Mouse (Mus musculus): Measurements from ENCODE around the gene Osbpl11. TPM values are rescaled to one million over a fixed set of nuclear protein-coding genes. Genes with fewer than 3 reads are reported as not detected.
"Not testable (repeated sequence)": the region's sequence is repeated elsewhere in the genome, so short reads cannot be mapped to it uniquely, and the experiment has no call there.

Osbpl11 gene
- polyA plus RNA-seq, 1 experiment from 2014 or later: 14.3 TPM

DNA sequence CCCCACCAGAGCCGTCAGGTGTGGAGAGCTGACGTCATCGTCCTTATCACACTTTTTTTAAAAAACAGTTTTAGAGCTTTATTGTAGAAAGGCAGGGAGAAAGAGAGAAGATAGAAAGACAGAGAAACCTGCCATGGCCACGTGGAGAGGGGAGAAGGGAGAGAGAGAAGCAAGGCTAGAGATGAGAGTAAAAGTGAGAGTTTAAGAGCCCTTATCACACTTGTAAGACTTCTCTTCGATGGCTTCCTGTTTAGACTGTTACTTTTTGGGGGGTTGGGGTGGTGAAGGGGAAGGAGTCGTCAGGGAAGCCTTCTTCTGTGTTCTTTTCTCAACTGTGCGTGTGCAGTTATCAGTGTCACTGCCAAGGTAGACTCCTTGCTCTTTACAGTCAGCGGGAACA is 15.7 kb downstream of the Osbpl11 start:
- Histone ChIP-seq H3K4me3 (ENCODE audit: low read depth, low read length) (no peak overlapping the region), H3K27ac (ENCODE audit: low read depth, low read length) (no peak overlapping the region), H3K27me3 (replicated peaks; ENCODE audit: control insufficient read depth, insufficient read depth, low read length) (no peaks in the 10 kb centered on the region), H3K4me2 (ENCODE audit: low read length) (no peak overlapping the region), H3K9ac (ENCODE audit: low read length) (no peak overlapping the region), H3K9me3 (replicated peaks; ENCODE audit: control insufficient read depth, low read length) (no peaks in the 10 kb centered on the region), H3K4me1 (ENCODE audit: control insufficient read depth, insufficient read depth, low read length) (no peaks in the 10 kb centered on the region), H3K36me3 (ENCODE audit: control insufficient read depth, insufficient read depth, low read length) (peaks cover 33% of the 10 kb centered on the region)
- WGBS: 95% methylated on average over 8 of the region's 8 CpGs
- no peak for ATAC-seq
- DNase-seq (ENCODE audit: low spot score): no peak

DNA sequence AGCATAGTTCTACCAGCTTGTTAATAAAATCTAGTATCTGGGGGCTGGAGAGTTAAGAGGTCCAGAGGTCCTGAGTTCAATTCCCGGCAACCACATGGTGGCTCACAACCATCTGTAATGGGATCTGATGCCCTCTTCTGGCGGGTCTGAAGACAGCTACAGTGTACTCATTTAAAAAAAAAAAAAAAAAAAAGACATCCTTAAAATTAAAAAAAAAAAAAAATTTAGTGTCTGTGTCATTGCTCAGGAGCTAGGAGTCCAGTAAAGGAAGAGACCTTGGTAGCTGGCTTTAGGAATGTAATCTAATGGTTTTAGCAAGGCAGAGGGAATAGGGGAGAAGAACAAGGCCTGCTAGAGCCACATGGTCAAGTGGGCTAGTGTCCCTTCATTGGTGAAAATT is 25.9 kb downstream of the Osbpl11 start:
- 86% methylated on average over 2 of the region's 2 CpGs for WGBS
- Histone ChIP-seq H3K4me2 (ENCODE audit: low read length) (no peak overlapping the region), H3K36me3 (ENCODE audit: control insufficient read depth, insufficient read depth, low read length) (peaks cover 64% of the 10 kb centered on the region), H3K9ac (ENCODE audit: low read length) (no peak overlapping the region), H3K4me3 (ENCODE audit: low read depth, low read length) (no peak overlapping the region), H3K27ac (ENCODE audit: low read depth, low read length) (no peak overlapping the region), H3K27me3 (replicated peaks; ENCODE audit: control insufficient read depth, insufficient read depth, low read length) (no peaks in the 10 kb centered on the region), H3K9me3 (replicated peaks; ENCODE audit: control insufficient read depth, low read length) (no peaks in the 10 kb centered on the region), H3K4me1 (ENCODE audit: control insufficient read depth, insufficient read depth, low read length) (peaks cover under 1% of the 10 kb centered on the region; the same call in 1 of the 2 replicates)
- DNase-seq (ENCODE audit: low spot score): no peak
- no peak for ATAC-seq

DNA sequence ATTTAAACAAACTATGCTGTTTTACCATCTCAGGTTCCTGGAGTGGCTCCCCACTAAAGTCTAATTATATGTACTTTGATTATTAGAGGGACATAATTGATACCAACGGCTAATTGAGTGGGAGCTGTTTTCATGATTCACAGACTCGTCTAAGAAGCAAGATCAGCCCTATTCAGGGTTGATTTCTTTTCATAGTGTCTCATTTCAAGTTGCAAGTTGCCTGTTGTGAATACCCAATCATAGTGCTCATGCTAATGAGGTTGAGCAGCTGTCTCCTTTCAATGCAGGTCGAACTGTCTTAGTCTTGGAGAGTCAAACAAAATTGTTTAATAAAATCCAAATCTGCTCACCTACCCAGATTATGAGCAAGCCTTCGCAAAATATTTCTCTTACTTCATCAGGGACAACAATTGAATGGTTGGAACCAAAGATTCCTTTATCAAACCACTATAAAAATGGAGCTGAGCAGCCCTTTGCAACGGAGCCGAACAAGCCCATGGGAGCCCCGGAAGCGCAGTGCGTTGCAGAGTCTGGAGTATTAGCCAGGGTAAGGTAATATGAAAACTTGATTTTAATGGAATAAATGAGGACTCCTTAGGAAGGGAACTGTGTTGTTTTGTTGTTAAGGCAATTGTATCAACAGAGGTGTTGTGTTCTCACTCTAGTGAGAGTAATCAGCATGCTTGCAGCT is 31.6 kb downstream of the Osbpl11 start:
- peak overlapping the region; percentile 5; the same call in 1 of the 2 replicates for H3K4me2 ChIP-seq (ENCODE audit: low read length)
- H3K36me3 ChIP-seq (ENCODE audit: control insufficient read depth, insufficient read depth, low read length): peaks cover 37% of the 10 kb centered on the region
- no peak overlapping the region for H3K4me3 ChIP-seq (ENCODE audit: low read depth, low read length)
- no peak overlapping the region for H3K9ac ChIP-seq (ENCODE audit: low read length)
- H3K27ac ChIP-seq (ENCODE audit: low read depth, low read length): no peak overlapping the region; the same call in 1 of the 2 replicates
- H3K4me1 ChIP-seq (ENCODE audit: control insufficient read depth, insufficient read depth, low read length): peaks cover 14% of the 10 kb centered on the region
- 19% methylated on average over 9 of the region's 9 CpGs for WGBS
- peak; percentile 71 for DNase-seq (ENCODE audit: low spot score)
- no peaks in the 10 kb centered on the region for H3K9me3 ChIP-seq (replicated peaks; ENCODE audit: control insufficient read depth, low read length)
- H3K27me3 ChIP-seq (replicated peaks; ENCODE audit: control insufficient read depth, insufficient read depth, low read length): no peaks in the 10 kb centered on the region
- peak; percentile 84 for ATAC-seq

DNA sequence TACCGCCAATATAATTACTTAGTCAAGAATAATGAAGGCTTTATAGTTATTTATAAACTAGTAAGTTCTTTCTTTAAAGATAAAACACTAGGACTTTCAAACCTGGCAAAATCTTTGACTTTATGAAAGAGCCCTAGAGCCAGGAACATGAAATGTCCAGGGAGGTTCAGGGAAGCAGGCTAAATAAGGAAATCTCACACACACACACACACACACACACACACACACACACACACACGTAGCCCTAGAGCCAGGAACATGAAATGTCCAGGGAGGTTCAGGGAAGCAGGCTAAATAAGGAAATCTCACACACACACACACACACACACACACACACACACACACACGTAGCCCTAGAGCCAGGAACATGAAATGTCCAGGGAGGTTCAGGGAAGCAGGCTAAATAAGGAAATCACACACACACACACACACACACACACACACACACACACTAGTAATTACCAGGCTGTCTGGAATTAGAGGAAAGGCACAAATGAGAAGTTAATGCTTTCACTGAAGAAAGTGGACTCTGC is 32.7 kb downstream of the Osbpl11 start:
- DNase-seq (ENCODE audit: low spot score); H3K27ac ChIP-seq (ENCODE audit: low read depth, low read length); H3K4me3 ChIP-seq (ENCODE audit: low read depth, low read length); H3K27me3 ChIP-seq (replicated peaks; ENCODE audit: control insufficient read depth, insufficient read depth, low read length); H3K9ac ChIP-seq (ENCODE audit: low read length); H3K9me3 ChIP-seq (replicated peaks; ENCODE audit: control insufficient read depth, low read length); H3K4me2 ChIP-seq (ENCODE audit: low read length); ATAC-seq: not testable (repeated sequence)
- Histone ChIP-seq H3K36me3 (ENCODE audit: control insufficient read depth, insufficient read depth, low read length) (peaks cover 31% of the 10 kb centered on the region), H3K4me1 (ENCODE audit: control insufficient read depth, insufficient read depth, low read length) (peaks cover 14% of the 10 kb centered on the region)
- 62% methylated on average over 3 of the region's 3 CpGs for WGBS

DNA sequence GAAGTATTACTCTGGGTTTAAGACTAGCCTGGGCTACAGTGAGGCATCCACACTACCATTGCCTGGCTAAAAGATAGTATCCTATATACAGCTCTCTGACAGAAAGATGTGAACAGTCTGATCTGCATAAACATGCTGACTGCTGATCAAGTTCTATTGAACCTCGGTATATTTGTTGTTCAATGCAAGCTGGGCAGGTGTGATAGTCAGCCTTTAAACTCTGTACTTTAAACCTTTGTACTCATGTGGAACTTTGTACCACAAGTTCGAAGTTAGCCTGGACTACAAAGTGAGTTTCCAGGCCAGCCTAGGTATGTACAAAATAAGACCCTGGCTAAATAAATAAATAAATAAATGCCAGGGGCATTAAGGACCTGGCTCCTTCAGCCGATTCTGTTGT is 37.6 kb downstream of the Osbpl11 start:
- H3K9me3 ChIP-seq (replicated peaks; ENCODE audit: control insufficient read depth, low read length): no peaks in the 10 kb centered on the region
- DNase-seq (ENCODE audit: low spot score): no peak
- H3K9ac ChIP-seq (ENCODE audit: low read length): no peak overlapping the region
- H3K4me2 ChIP-seq (ENCODE audit: low read length): no peak overlapping the region
- H3K36me3 ChIP-seq (ENCODE audit: control insufficient read depth, insufficient read depth, low read length): peaks cover 33% of the 10 kb centered on the region
- ATAC-seq: no peak
- no peak overlapping the region for H3K4me3 ChIP-seq (ENCODE audit: low read depth, low read length)
- H3K27me3 ChIP-seq (replicated peaks; ENCODE audit: control insufficient read depth, insufficient read depth, low read length): no peaks in the 10 kb centered on the region
- H3K27ac ChIP-seq (ENCODE audit: low read depth, low read length): no peak overlapping the region
- no peaks in the 10 kb centered on the region for H3K4me1 ChIP-seq (ENCODE audit: control insufficient read depth, insufficient read depth, low read length)
- WGBS: 94% methylated on average over 3 of the region's 3 CpGs

DNA sequence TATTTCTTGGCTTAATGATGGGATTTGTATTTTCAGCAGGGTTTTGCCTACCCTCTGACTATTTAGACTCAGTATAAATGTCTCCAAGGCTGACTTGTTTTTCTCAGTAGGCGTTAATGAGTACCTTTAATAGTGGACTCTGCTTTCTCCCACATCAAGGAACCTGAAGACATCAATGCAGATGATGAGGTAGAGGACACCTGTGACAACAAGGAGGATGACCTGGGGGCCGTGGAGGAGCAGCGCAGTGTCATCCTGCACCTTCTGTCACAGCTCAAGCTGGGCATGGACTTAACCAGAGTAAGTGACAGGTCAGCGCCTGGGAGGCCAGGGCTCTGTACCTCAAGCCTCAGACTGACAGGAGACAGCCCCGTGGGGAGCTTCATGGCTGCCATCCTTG is 39.5 kb downstream of the Osbpl11 start:
- Histone ChIP-seq H3K27ac (ENCODE audit: low read depth, low read length) (no peak overlapping the region), H3K9me3 (replicated peaks; ENCODE audit: control insufficient read depth, low read length) (no peaks in the 10 kb centered on the region), H3K4me3 (ENCODE audit: low read depth, low read length) (no peak overlapping the region), H3K4me1 (ENCODE audit: control insufficient read depth, insufficient read depth, low read length) (no peaks in the 10 kb centered on the region), H3K27me3 (replicated peaks; ENCODE audit: control insufficient read depth, insufficient read depth, low read length) (no peaks in the 10 kb centered on the region), H3K9ac (ENCODE audit: low read length) (no peak overlapping the region), H3K4me2 (ENCODE audit: low read length) (no peak overlapping the region), H3K36me3 (ENCODE audit: control insufficient read depth, insufficient read depth, low read length) (peaks cover 46% of the 10 kb centered on the region)
- ATAC-seq (no peak), DNase-seq (ENCODE audit: low spot score) (no peak)
- 96% methylated on average over 5 of the region's 5 CpGs for WGBS

DNA sequence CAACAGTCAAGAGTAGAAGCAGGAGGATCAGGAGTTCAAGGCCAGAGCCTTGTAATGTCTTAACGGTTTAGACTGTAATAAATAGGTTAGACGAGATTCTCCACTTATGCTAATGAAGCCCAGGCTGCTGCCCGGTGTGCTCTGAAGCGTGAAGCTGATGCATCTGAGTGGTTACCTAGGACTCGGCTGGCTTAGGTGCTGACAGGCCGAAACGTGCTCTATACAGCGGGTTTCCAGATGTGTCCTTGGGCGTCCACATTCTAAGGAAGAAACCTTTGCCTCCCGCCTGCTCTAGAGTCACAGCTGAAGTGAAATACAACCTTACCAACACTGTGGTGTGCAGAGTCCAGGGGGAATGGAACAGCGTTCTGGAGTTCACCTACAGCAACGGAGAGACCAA is 49.3 kb downstream of the Osbpl11 start:
- no peaks in the 10 kb centered on the region for H3K4me1 ChIP-seq (ENCODE audit: control insufficient read depth, insufficient read depth, low read length)
- ATAC-seq (no peak), DNase-seq (ENCODE audit: low spot score) (no peak)
- H3K4me3 ChIP-seq (ENCODE audit: low read depth, low read length): no peak overlapping the region
- no peak overlapping the region for H3K27ac ChIP-seq (ENCODE audit: low read depth, low read length)
- H3K27me3 ChIP-seq (replicated peaks; ENCODE audit: control insufficient read depth, insufficient read depth, low read length): no peaks in the 10 kb centered on the region
- no peaks in the 10 kb centered on the region for H3K9me3 ChIP-seq (replicated peaks; ENCODE audit: control insufficient read depth, low read length)
- H3K9ac ChIP-seq (ENCODE audit: low read length): no peak overlapping the region
- H3K36me3 ChIP-seq (ENCODE audit: control insufficient read depth, insufficient read depth, low read length): peaks cover 60% of the 10 kb centered on the region
- WGBS: 68% methylated on average over 12 of the region's 12 CpGs
- H3K4me2 ChIP-seq (ENCODE audit: low read length): no peak overlapping the region

DNA sequence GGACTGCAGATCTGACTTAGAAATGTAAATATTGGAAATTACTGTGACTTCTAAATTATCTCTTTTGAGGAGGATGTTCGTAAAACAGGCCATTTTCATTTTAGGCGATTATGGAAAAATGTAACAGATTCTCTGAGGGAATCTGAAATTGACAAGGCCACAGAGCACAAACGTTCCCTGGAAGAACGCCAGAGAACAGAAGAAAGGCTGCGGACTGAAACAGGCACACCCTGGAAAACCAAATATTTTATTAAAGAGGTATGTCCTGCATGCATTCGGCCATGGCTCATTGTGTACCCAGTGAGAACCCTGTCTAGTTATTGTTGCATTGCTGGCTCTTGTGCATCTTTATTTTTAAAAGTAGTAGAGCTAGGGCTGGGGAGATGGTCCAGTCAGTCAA is 51.3 kb downstream of the Osbpl11 start:
- Histone ChIP-seq H3K9me3 (replicated peaks; ENCODE audit: control insufficient read depth, low read length) (no peaks in the 10 kb centered on the region), H3K4me3 (ENCODE audit: low read depth, low read length) (no peak overlapping the region), H3K9ac (ENCODE audit: low read length) (no peak overlapping the region), H3K27me3 (replicated peaks; ENCODE audit: control insufficient read depth, insufficient read depth, low read length) (no peaks in the 10 kb centered on the region), H3K4me2 (ENCODE audit: low read length) (no peak overlapping the region), H3K27ac (ENCODE audit: low read depth, low read length) (no peak overlapping the region), H3K36me3 (ENCODE audit: control insufficient read depth, insufficient read depth, low read length) (peaks cover 60% of the 10 kb centered on the region), H3K4me1 (ENCODE audit: control insufficient read depth, insufficient read depth, low read length) (no peaks in the 10 kb centered on the region)
- DNase-seq (ENCODE audit: low spot score) (no peak), ATAC-seq (no peak)
- 75% methylated on average over 6 of the region's 6 CpGs for WGBS

DNA sequence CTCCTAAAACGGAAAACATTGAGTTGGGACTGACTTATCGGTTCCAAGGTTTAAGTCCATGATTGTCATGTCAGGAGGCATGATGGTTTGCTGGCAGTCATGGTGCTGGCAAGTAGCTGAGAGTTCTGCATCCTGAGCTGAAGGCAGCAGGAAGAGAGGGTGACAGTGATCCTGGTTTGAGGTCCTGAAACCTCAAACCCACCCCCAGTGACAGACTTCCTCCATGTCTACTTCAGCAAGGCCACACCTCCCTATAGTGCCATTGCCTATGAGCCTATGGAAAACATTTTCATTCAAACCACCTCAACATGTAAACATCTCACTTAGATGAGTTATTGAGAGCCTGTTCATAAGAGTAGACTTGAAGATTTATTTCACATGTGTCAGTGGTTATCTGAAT is 54.4 kb downstream of the Osbpl11 start:
- Histone ChIP-seq H3K4me2 (ENCODE audit: low read length) (no peak overlapping the region), H3K4me3 (ENCODE audit: low read depth, low read length) (no peak overlapping the region), H3K4me1 (ENCODE audit: control insufficient read depth, insufficient read depth, low read length) (no peaks in the 10 kb centered on the region), H3K9me3 (replicated peaks; ENCODE audit: control insufficient read depth, low read length) (no peaks in the 10 kb centered on the region), H3K27me3 (replicated peaks; ENCODE audit: control insufficient read depth, insufficient read depth, low read length) (no peaks in the 10 kb centered on the region), H3K27ac (ENCODE audit: low read depth, low read length) (no peak overlapping the region), H3K9ac (ENCODE audit: low read length) (no peak overlapping the region), H3K36me3 (ENCODE audit: control insufficient read depth, insufficient read depth, low read length) (peaks cover 72% of the 10 kb centered on the region)
- 93% methylated on average over 2 of the region's 2 CpGs for WGBS
- no peak for ATAC-seq
- DNase-seq (ENCODE audit: low spot score): no peak

Data from forebrain, embryonic 14.5 days (tissue).